Mouse (Mus musculus) heart, adult 2 months (tissue): Measurements from ENCODE around the gene Mctp1.

Source experiments
- CTCF ChIP-seq: fragments of 200-600 bp; IDR thresholded peaks from 2 replicates; pipeline ENCODE4 v1.8.1; 2022; ENCODE audit warnings: antibody characterized with exemption, mild to moderate bottlenecking, moderate library complexity
- EP300 ChIP-seq: fragments of 200-500 bp; IDR thresholded peaks from 2 replicates; pipeline ENCODE4 v1.6.1; 2011; ENCODE audit warnings: low read depth, low read length, control low read depth; ENCODE audit not compliant: insufficient read depth
- POLR2A ChIP-seq: fragments of 200-500 bp; IDR thresholded peaks from 2 replicates; pipeline ENCODE4 v1.6.1; 2011; ENCODE audit warnings: mild to moderate bottlenecking, low read depth, low read length, control low read depth; ENCODE audit not compliant: insufficient read depth

- TF ChIP-seq POLR2A (no peak), CTCF (no peak), EP300 (no peak)
Observed at GRCm38 (mm10) chr13:76527326-76527725, 143.0 kb downstream of the Mctp1 start.
